Mouse (Mus musculus) adipose tissue, adult 10 weeks (tissue): ENCODE results near the gene Filip1l. TPM values are rescaled to one million over a fixed set of nuclear protein-coding genes. Genes with fewer than 3 reads are reported as not detected.

Source experiments
- polyA plus RNA-seq: library from polyadenylated mRNA; stranded (reverse); fragments of 350-450 nt; fragmentation: Illumina TruSeq; extraction: RNeasy Lipid Tissue Mini Kit (QIAGEN cat#74804); gene quantifications from one replicate; pipeline ENCODE4 v1.2.3, GENCODE M21; 2014; ENCODE audit warnings: low read depth, low replicate concordance

Filip1l gene
- 23.1 TPM for polyA plus RNA-seq

DNA sequence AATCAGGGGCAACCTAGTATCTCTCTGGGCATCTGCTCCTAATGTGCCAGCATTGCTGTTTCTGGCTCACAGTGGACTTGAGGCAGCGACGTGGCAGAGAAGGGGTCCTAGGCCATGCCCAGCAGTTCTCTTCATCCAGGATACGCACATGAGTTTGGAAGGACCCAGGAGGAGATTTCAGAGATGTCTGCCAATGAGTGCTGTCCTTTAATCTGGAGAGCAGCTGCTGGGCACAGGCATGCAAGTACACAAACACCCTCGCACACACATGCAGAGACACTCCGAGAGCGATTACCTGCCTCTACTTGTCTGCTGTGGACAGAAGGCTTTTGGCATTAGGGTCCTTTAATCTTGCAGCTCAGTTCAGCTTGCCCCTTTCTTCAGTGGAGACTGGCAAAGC lies at the start of gene Filip1l:
Gene Filip1l, plus strand, starts transcription at position 343 of the 400 bp plus-strand sequence.

DNA sequence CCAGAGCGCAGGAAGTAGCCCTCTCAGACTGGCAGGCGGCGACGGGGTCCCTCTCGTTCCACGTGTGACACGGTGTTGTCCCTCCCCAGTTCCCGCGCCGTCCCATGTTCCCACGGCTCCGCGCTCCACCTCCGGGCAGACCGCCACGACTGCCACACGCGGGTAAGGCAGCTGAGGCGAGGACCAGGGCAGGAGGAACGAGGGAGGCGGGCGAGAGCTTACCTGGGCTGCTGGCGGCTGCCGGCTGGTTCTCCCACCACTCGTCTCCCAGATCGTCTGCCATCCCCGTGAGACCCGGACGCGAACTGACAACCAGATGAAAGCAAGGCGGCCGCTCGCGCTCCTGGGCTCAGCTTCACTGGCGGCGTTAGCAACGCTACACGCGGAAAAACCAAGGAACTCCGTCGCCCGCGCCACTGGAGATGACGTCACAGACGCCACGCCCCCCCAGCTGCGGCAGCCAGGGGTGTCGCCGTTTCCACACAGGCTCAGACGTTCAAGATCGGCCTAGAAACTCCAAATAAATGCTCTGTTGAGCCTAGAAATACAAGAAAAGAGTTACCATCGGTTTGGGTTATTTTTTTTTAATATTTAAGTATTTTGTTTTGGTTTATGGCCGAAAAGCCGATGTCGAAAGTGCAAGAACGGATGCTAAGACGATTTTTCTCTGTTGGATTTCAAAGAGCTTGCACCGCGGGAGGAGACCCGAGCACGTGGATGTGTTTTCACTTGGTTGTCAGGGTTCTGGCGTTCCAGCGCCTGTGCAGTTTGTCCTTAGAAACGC lies 253.7 kb downstream of the Filip1l start, which contains the start of gene Cmss1:
Gene Cmss1, minus strand, starts transcription at position 421 of the 784 bp plus-strand sequence.

Other genes with a start within 250 kb of the Filip1l start
- gene Tomm70a, start 231.4 kb upstream of the Filip1l start, polyA plus RNA-seq: 26.2 TPM
- 30.2 TPM for gene Nit2, start 185.8 kb upstream of the Filip1l start, polyA plus RNA-seq
- gene Tbc1d23, start 121.6 kb upstream of the Filip1l start, polyA plus RNA-seq: 28.7 TPM
- 0.47 TPM for gene Tmem30c, start 60.2 kb upstream of the Filip1l start, polyA plus RNA-seq